Mouse (Mus musculus) ES-Bruce4 (cell line): ENCODE measurements around the gene Zfp593.

Source experiments
- CTCF ChIP-seq: IDR thresholded peaks from one replicate; pipeline ENCODE4 v1.8.1; 2011; ENCODE audit warnings: low read depth, low read length
- EP300 ChIP-seq: IDR thresholded peaks from 2 replicates; pipeline ENCODE4 v1.6.1; 2011; ENCODE audit warnings: low read depth, low read length; ENCODE audit not compliant: insufficient read depth
- POLR2A ChIP-seq: IDR thresholded peaks from one replicate; pipeline ENCODE4 v1.8.1; 2011; ENCODE audit warnings: low read length; ENCODE audit not compliant: insufficient read depth

GRCm38 (mm10) chr4:134255854-134256253 lies 10.5 kb upstream of the Zfp593 start:
- TF ChIP-seq EP300, result no peak
- TF ChIP-seq CTCF, result no peak
- no peak for TF ChIP-seq POLR2A
